Mouse (Mus musculus) brain, embryonic 14.5 days (tissue): Measurements from ENCODE around the gene Cfap61.

Source experiments
- CTCF ChIP-seq: fragments of 200-500 bp; IDR thresholded peaks from 2 replicates; pipeline ENCODE4 v1.5.1; 2012; ENCODE audit warnings: inconsistent platforms, mild to moderate bottlenecking, moderate library complexity, borderline replicate concordance; ENCODE audit not compliant: insufficient read depth, insufficient read length; ENCODE audit errors: extremely low read depth
- POLR2A ChIP-seq: fragments of 200-500 bp; IDR thresholded peaks from 2 replicates; pipeline ENCODE4 v1.6.1; 2012; ENCODE audit warnings: mild to moderate bottlenecking, inconsistent platforms, borderline replicate concordance; ENCODE audit not compliant: poor library complexity, insufficient read depth, insufficient read length, severe bottlenecking; ENCODE audit errors: extremely low read depth

DNA sequence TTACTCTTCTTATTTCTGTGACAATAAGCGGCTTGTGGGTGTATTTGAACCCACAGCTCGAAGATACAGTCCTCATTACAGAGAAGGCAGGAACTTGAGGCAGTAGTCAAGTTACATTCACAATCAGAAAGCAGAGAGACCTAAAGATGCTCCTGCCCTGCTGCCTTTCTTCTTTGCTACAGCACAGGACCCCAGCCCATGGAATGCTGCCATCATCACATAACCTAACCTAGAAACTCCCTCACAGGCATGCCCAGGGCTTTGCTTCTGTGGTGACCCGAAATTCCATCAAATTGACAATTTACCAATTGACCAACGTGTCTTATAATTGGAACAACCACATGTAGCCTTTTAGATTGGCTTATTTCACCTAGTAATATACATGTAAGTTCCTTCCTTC lies 212.7 kb downstream of the Cfap61 start:
- no peak for TF ChIP-seq CTCF
- TF ChIP-seq POLR2A: no peak
